Mouse (Mus musculus) neural tube, embryonic 12.5 days (tissue): ENCODE measurements around the gene Adamtsl2. TPM values are rescaled to one million over a fixed set of nuclear protein-coding genes. Genes with fewer than 3 reads are reported as not detected.

ENCODE experiments used
- ATAC-seq: fragments of 200-750 bp; cut with Nextera tagmentation; 2 replicates; pipeline ENCODE4 v1.8.0; 2017; ENCODE audit warnings: low read depth, mild to moderate bottlenecking, moderate TSS enrichment, moderate library complexity; ENCODE audit not compliant: low FRiP score
- H3K27ac ChIP-seq: fragments of 300-500 bp; sonication (generic); 2 replicates; pipeline ENCODE4 v1.5.1; 2016
- H3K27me3 ChIP-seq: fragments of 300-500 bp; sonication (generic); replicated peaks from 2 replicates; pipeline ENCODE4 v1.6.1; 2016; ENCODE audit warnings: mild to moderate bottlenecking
- H3K36me3 ChIP-seq: fragments of 300-500 bp; sonication (generic); 2 replicates; pipeline ENCODE4 v1.6.1; 2016; ENCODE audit warnings: mild to moderate bottlenecking
- H3K4me1 ChIP-seq: fragments of 300-500 bp; sonication (generic); 2 replicates; pipeline ENCODE4 v1.6.1; 2016
- H3K4me2 ChIP-seq: fragments of 300-500 bp; sonication (generic); replicated peaks from 2 replicates; pipeline ENCODE4 v1.6.1; 2016; ENCODE audit warnings: mild to moderate bottlenecking
- H3K4me3 ChIP-seq: fragments of 300-500 bp; sonication (generic); 2 replicates; pipeline ENCODE4 v1.5.1; 2016
- H3K9ac ChIP-seq: fragments of 300-500 bp; sonication (generic); 2 replicates; pipeline ENCODE4 v1.6.1; 2016; ENCODE audit warnings: mild to moderate bottlenecking
- H3K9me3 ChIP-seq: fragments of 300-500 bp; sonication (generic); 2 replicates; pipeline ENCODE4 v1.6.1; 2016; ENCODE audit warnings: mild to moderate bottlenecking
- WGBS: fragments of 180-500 bp; shearing (Covaris S2); methylation state at CpG from one replicate; pipeline ENCODE4 v1.1.7; 2016; 5-methylcytosine and 5-hydroxymethylcytosine counted together
- polyA plus RNA-seq: library from polyadenylated mRNA; unstranded; fragments of >200 nt; fragmentation: Nextera tagmentation; extraction: Ambion mirVana; gene quantifications from 2 replicates; pipeline ENCODE4 v1.2.1, GENCODE M21; 2016

The Adamtsl2 gene
- polyA plus RNA-seq, 1 experiment from 2014 or later = 9.3 TPM

DNA sequence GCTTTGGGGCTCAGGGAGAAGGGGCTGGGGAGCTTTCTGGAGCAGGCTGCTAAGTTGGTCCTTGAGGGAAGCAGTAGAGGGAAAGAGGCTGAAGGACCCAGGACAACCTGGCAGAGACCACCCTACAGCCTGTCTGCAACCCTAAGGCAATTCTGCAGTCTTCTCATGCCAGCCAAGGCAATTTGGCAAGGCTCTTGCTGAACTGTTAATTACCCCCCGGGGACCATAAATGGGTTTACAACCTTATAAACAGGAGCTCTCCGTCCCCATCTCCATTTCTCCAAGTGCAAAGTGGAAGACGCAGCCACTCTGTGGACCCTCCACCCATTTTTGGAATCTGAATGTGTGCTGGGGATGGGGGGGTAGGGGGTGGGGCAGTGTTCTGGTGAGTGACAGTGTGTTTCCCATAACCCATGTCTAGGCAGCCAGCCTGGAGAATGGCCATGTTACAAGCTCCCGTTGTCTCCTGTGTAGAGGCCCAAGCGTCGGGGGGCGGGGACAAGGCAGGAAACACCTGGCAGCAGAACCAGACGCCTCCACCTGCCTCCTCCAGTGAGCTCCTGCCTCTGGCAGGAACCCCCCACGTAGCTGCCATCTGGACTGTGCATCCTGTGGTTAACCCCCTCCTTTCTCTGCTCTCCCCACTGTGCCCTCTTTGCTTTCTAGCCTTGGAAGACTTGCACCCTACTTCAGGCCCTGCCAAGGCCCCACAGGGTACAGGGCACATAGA lies 42.6 kb downstream of the Adamtsl2 start:
- ATAC-seq = 0 out of 2 replicates have a peak, but pooled peaks have one; percentile 33
- no peaks in the 10 kb centered on the region for H3K36me3 ChIP-seq
- no peak overlapping the region for H3K27ac ChIP-seq
- 0 out of 2 replicates have a peak, but pooled peaks cover 3% of the 10 kb centered on the region for H3K27me3 ChIP-seq
- H3K4me1 ChIP-seq = peaks cover 21% of the 10 kb centered on the region
- WGBS = 11% methylated on average over 9 of the region's 9 CpGs
- no peak overlapping the region for H3K9ac ChIP-seq
- no peak overlapping the region for H3K4me3 ChIP-seq
- H3K9me3 ChIP-seq = no peaks in the 10 kb centered on the region
- H3K4me2 ChIP-seq = peak overlapping the region; percentile 4; the same call in 1 of the 2 replicates

DNA sequence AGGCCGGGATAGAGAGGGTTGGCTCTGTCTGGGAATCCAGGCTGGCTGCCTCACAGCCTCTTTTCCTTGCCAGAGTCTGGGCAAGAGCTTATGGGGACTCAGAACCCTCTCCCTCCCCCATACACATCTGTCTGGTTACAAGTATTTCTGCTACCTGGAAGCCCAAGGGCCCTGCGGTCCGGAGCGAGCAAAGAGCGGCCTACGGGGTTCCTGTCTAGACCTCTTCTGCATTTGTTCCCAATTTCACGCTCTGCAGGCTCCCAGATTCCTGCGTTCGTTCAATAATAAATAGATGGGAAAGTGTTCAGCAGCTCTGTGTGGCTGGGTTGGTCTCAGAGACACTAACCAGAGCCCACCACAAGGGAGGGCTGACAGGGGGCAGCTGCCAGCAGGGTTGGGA lies 43.4 kb downstream of the Adamtsl2 start:
- peak; percentile 25; the same call in 1 of the 2 replicates for ATAC-seq
- WGBS = 24% methylated on average over 9 of the region's 9 CpGs
- H3K36me3 ChIP-seq = no peaks in the 10 kb centered on the region
- peaks cover 21% of the 10 kb centered on the region for H3K4me1 ChIP-seq
- H3K27me3 ChIP-seq = peaks cover 3% of the 10 kb centered on the region; the same call in 1 of the 2 replicates
- no peak overlapping the region for H3K9ac ChIP-seq
- no peak overlapping the region for H3K27ac ChIP-seq
- no peaks in the 10 kb centered on the region for H3K9me3 ChIP-seq
- peak overlapping the region; percentile 4; the same call in 1 of the 2 replicates for H3K4me2 ChIP-seq
- no peak overlapping the region for H3K4me3 ChIP-seq

DNA sequence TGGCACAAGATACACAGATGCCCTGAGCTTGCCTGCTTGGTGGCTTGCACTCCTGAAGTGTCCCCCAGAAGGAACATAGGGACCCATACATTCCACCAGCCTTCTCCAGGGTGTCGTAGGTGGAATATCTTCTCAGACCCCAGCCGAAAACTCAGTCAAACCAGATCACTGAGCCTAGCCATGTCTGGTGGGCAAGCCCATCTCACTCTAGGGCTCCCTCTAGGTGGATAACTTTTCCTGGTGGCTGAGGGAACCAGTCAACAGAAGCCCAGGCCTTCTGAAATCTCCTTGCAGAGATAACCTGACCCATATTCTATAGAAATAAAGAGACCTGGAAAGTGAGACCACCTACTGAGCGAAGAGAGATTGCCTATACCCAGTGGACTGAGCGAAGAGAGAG lies 43.9 kb downstream of the Adamtsl2 start:
- Histone ChIP-seq H3K4me1 (peaks cover 21% of the 10 kb centered on the region), H3K9me3 (no peaks in the 10 kb centered on the region), H3K27ac (no peak overlapping the region), H3K4me2 (no peak overlapping the region), H3K9ac (no peak overlapping the region), H3K27me3 (peaks cover 3% of the 10 kb centered on the region; the same call in 1 of the 2 replicates), H3K4me3 (no peak overlapping the region), H3K36me3 (no peaks in the 10 kb centered on the region)
- ATAC-seq = no peak
- WGBS = 91% methylated on average over 4 of the region's 4 CpGs

- no peak overlapping the region for H3K27ac ChIP-seq
- H3K9ac ChIP-seq = no peak overlapping the region
- H3K27me3 ChIP-seq = peaks cover 3% of the 10 kb centered on the region; the same call in 1 of the 2 replicates
- H3K4me2 ChIP-seq = no peak overlapping the region
- no peaks in the 10 kb centered on the region for H3K36me3 ChIP-seq
- H3K4me1 ChIP-seq = peaks cover 21% of the 10 kb centered on the region
- ATAC-seq = no peak
- H3K4me3 ChIP-seq = no peak overlapping the region
- H3K9me3 ChIP-seq = no peaks in the 10 kb centered on the region
- 51% methylated on average over 10 of the region's 10 CpGs for WGBS
These were observed 46.8 kb downstream of the Adamtsl2 start for GRCm38 (mm10) chr2:27125979-27126378.

GRCm38 (mm10) chr2:27126496-27126895 lies 47.3 kb downstream of the Adamtsl2 start:
- 54% methylated on average over 4 of the region's 4 CpGs for WGBS
- Histone ChIP-seq H3K9ac (no peak overlapping the region), H3K4me2 (no peak overlapping the region), H3K4me1 (peaks cover 17% of the 10 kb centered on the region), H3K27me3 (peaks cover 3% of the 10 kb centered on the region; the same call in 1 of the 2 replicates), H3K4me3 (no peak overlapping the region), H3K36me3 (no peaks in the 10 kb centered on the region), H3K9me3 (no peaks in the 10 kb centered on the region), H3K27ac (no peak overlapping the region)
- ATAC-seq = no peak

- no peak overlapping the region for H3K27ac ChIP-seq
- H3K4me2 ChIP-seq = no peak overlapping the region
- H3K4me3 ChIP-seq = no peak overlapping the region
- ATAC-seq = no peak
- no peaks in the 10 kb centered on the region for H3K9me3 ChIP-seq
- no peaks in the 10 kb centered on the region for H3K36me3 ChIP-seq
- H3K4me1 ChIP-seq = no peaks in the 10 kb centered on the region
- 76% methylated on average over 3 of the region's 3 CpGs for WGBS
- H3K27me3 ChIP-seq = peaks cover 2% of the 10 kb centered on the region; the same call in 1 of the 2 replicates
- no peak overlapping the region for H3K9ac ChIP-seq
These were observed 49.8 kb downstream of the Adamtsl2 start for GRCm38 (mm10) chr2:27128990-27129389.

DNA sequence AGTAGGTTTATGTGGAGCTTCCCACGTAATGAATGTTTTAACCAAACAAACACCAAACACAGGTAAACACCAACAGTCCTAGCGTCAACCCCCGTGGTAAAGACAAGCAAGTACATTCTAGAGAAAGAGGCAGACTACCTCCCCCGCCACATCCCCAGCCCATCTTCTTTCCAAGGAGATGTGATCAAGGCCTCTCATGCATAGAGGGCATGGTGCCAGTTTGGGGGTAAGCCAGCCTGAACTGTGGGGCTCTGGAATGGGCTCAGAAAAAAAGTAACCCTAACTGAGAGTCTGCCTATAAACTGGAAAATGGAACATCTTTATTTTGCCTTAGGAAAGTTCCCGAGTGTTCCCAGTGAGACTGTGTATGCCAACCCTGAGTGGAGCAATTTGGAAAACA lies 56.8 kb downstream of the Adamtsl2 start:
- Histone ChIP-seq H3K27ac (no peak overlapping the region), H3K4me3 (no peak overlapping the region), H3K4me2 (no peak overlapping the region), H3K4me1 (no peaks in the 10 kb centered on the region), H3K9ac (no peak overlapping the region), H3K9me3 (no peaks in the 10 kb centered on the region), H3K36me3 (no peaks in the 10 kb centered on the region), H3K27me3 (peaks cover 5% of the 10 kb centered on the region)
- no peak for ATAC-seq
- 85% methylated on average over 5 of the region's 5 CpGs for WGBS

GRCm38 (mm10) chr2:27136336-27136735 lies 57.2 kb downstream of the Adamtsl2 start:
- no peaks in the 10 kb centered on the region for H3K4me1 ChIP-seq
- H3K27me3 ChIP-seq = peaks cover 9% of the 10 kb centered on the region
- H3K27ac ChIP-seq = no peak overlapping the region
- H3K4me2 ChIP-seq = no peak overlapping the region
- no peak overlapping the region for H3K9ac ChIP-seq
- WGBS = 80% methylated on average over 3 of the region's 3 CpGs
- no peak for ATAC-seq
- H3K9me3 ChIP-seq = no peaks in the 10 kb centered on the region
- H3K36me3 ChIP-seq = no peaks in the 10 kb centered on the region
- no peak overlapping the region for H3K4me3 ChIP-seq

- no peak for ATAC-seq
These were observed 57.6 kb downstream of the Adamtsl2 start for GRCm38 (mm10) chr2:27136789-27137188.

DNA sequence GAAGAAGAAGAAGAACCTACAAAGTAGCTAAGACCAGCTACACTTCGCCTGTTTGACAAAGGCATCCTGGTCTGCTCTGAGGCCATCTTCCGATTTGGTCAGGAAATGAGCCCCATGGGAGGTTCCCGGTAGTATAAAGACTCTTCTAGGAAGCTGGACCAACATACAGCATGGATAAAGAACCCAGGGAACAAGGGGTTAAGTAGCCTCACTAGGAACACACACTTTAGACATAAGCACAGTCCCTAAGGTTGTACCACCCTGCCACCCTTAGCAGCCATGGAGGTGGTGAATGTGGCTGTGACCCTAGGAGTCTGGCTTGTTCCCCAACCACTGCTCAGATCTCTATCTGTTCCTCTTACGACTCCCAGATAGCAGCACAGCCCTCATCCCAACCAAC lies 59.2 kb downstream of the Adamtsl2 start:
- H3K27me3 ChIP-seq = peaks cover 25% of the 10 kb centered on the region
- no peak overlapping the region for H3K4me2 ChIP-seq
- peaks cover 8% of the 10 kb centered on the region; the same call in 1 of the 2 replicates for H3K4me1 ChIP-seq
- no peaks in the 10 kb centered on the region for H3K36me3 ChIP-seq
- no peak overlapping the region for H3K27ac ChIP-seq
- WGBS = 62% methylated on average over 4 of the region's 4 CpGs
- H3K9ac ChIP-seq = no peak overlapping the region
- no peaks in the 10 kb centered on the region for H3K9me3 ChIP-seq
- no peak for ATAC-seq
- H3K4me3 ChIP-seq = no peak overlapping the region

More at GRCm38 (mm10) chr2:27136789-27137188, 57.6 kb downstream of the Adamtsl2 start:
- no peaks in the 10 kb centered on the region for H3K9me3 ChIP-seq
- no peaks in the 10 kb centered on the region for H3K36me3 ChIP-seq
- H3K9ac ChIP-seq = no peak overlapping the region
- H3K27ac ChIP-seq = no peak overlapping the region
- H3K4me2 ChIP-seq = no peak overlapping the region
- 83% methylated on average over 1 of the region's 1 CpGs for WGBS
- H3K4me1 ChIP-seq = peaks cover under 1% of the 10 kb centered on the region; the same call in 1 of the 2 replicates
- H3K4me3 ChIP-seq = no peak overlapping the region
- peaks cover 14% of the 10 kb centered on the region for H3K27me3 ChIP-seq

- H3K36me3 ChIP-seq = no peaks in the 10 kb centered on the region
- peak; percentile 41; the same call in 1 of the 2 replicates for ATAC-seq
- WGBS = 1% methylated on average over 62 of the region's 62 CpGs
- peaks cover 25% of the 10 kb centered on the region for H3K27me3 ChIP-seq
- H3K4me1 ChIP-seq = peaks cover 8% of the 10 kb centered on the region; the same call in 1 of the 2 replicates
- no peak within 1 kb of the TSS for H3K27ac ChIP-seq
- H3K9me3 ChIP-seq = no peaks in the 10 kb centered on the region
- peak within 1 kb of the TSS; percentile 41 for H3K4me3 ChIP-seq
- peak within 1 kb of the TSS; percentile 83 for H3K4me2 ChIP-seq
- H3K9ac ChIP-seq = peak within 1 kb of the TSS; percentile 44
These were observed 62.9 kb downstream of the Adamtsl2 start, which contains the start of gene Fam163b for GRCm38 (mm10) chr2:27141950-27142693. Gene Fam163b, minus strand, starts transcription at chr2:27142491.

GRCm38 (mm10) chr2:27144957-27145356 lies 65.8 kb downstream of the Adamtsl2 start:
- ATAC-seq = no peak
- 81% methylated on average over 2 of the region's 2 CpGs for WGBS
- no peak overlapping the region for H3K4me2 ChIP-seq
- H3K4me1 ChIP-seq = peaks cover 15% of the 10 kb centered on the region; the same call in 1 of the 2 replicates
- no peak overlapping the region for H3K9ac ChIP-seq
- no peak overlapping the region for H3K4me3 ChIP-seq
- no peaks in the 10 kb centered on the region for H3K9me3 ChIP-seq
- H3K27ac ChIP-seq = no peak overlapping the region
- no peaks in the 10 kb centered on the region for H3K36me3 ChIP-seq
- H3K27me3 ChIP-seq = peaks cover 25% of the 10 kb centered on the region
